Mouse (Mus musculus) lung, embryonic 16.5 days (tissue): ENCODE results near the gene Elof1. TPM values are rescaled to one million over a fixed set of nuclear protein-coding genes. Genes with fewer than 3 reads are reported as not detected.
"Not testable (repeated sequence)": the region's sequence is repeated elsewhere in the genome, so short reads cannot be mapped to it uniquely, and the experiment has no call there.

Source experiments
- ATAC-seq: fragments of 200-750 bp; cut with Nextera tagmentation; 2 replicates; pipeline ENCODE4 v1.8.0; 2017; ENCODE audit warnings: low read depth, mild to moderate bottlenecking, moderate library complexity
- H3K27ac ChIP-seq: fragments of 300-500 bp; sonication (generic); 2 replicates; pipeline ENCODE4 v1.5.1; 2014; ENCODE audit warnings: mild to moderate bottlenecking, control low read depth, low read length
- H3K27me3 ChIP-seq: fragments of 300-500 bp; sonication (generic); 2 replicates; pipeline ENCODE4 v1.6.1; 2014; ENCODE audit warnings: low read depth, low read length, mixed read lengths; ENCODE audit not compliant: control insufficient read depth, insufficient read depth
- H3K36me3 ChIP-seq: fragments of 300-500 bp; sonication (generic); 2 replicates; pipeline ENCODE4 v1.6.1; 2014; ENCODE audit warnings: low read length; ENCODE audit not compliant: control insufficient read depth, insufficient read depth
- H3K4me1 ChIP-seq: fragments of 300-500 bp; sonication (generic); replicated peaks from 2 replicates; pipeline ENCODE4 v1.6.1; 2014; ENCODE audit warnings: low read length, mixed read lengths; ENCODE audit not compliant: control insufficient read depth, insufficient read depth
- H3K4me2 ChIP-seq: fragments of 300-500 bp; sonication (generic); 2 replicates; pipeline ENCODE4 v1.6.1; 2014; ENCODE audit warnings: low read depth, low read length, control low read depth
- H3K4me3 ChIP-seq: fragments of 300-500 bp; sonication (generic); 2 replicates; pipeline ENCODE4 v1.5.1; 2014; ENCODE audit warnings: mild to moderate bottlenecking, low read length, control low read depth
- H3K9ac ChIP-seq: fragments of 300-500 bp; sonication (generic); 2 replicates; pipeline ENCODE4 v1.6.1; 2014; ENCODE audit warnings: low read length, control low read depth
- H3K9me3 ChIP-seq: fragments of 300-500 bp; sonication (generic); 2 replicates; pipeline ENCODE4 v1.6.1; 2016; ENCODE audit warnings: low read length; ENCODE audit not compliant: control insufficient read depth
- WGBS: fragments of 180-500 bp; shearing (Covaris S2); extraction: QIAGEN DNeasy Blood & Tissue Kit; methylation state at CpG from one replicate; pipeline ENCODE4 v1.1.7; 2014; 5-methylcytosine and 5-hydroxymethylcytosine counted together
- polyA plus RNA-seq: library from polyadenylated mRNA; unstranded; fragments of >200 nt; fragmentation: Nextera tagmentation; extraction: Ambion mirVana; gene quantifications from 2 replicates; pipeline ENCODE4 v1.2.1, GENCODE M21; 2015

Elof1 gene
- polyA plus RNA-seq, 1 experiment from 2014 or later = 197 TPM

GRCm38 (mm10) chr9:22156497-22157245 lies 39.7 kb upstream of the Elof1 start, which contains the start of gene Pigyl:
Gene Pigyl (plus strand): TSS chr9:22156846.
- peak; percentile 99 for ATAC-seq

DNA sequence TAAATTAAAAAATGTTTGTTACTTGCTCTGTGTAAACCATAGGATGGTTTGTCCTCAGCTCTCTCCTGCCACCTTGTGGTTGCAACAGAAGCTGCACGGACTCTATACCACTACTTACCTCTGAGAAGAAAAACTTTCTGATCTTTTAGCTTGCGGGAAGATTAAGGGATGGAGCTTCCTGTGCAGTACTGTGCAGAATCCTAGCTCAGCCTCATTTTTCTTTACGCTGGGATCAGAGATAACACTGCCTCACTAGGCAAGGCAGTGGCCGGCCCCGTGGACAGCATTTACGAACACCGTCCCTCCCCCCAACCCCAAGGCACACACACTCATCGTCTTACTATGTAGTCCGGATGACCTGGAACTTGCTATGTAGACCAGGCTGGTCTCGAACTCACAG lies 38.6 kb upstream of the Elof1 start:
- H3K4me3 ChIP-seq = peak overlapping the region; percentile 77

More at GRCm38 (mm10) chr9:22156497-22157245, 39.7 kb upstream of the Elof1 start, which contains the start of gene Pigyl:
- H3K4me2 ChIP-seq = peak within 1 kb of the TSS; percentile 89
- H3K9me3 ChIP-seq = no peaks in the 10 kb centered on the region
- peak within 1 kb of the TSS; percentile 77 for H3K4me3 ChIP-seq
- 1% methylated on average over 65 of the region's 65 CpGs for WGBS
- H3K9ac ChIP-seq = peak within 1 kb of the TSS; percentile 90
- H3K36me3 ChIP-seq = peaks cover 2% of the 10 kb centered on the region; the same call in 1 of the 2 replicates
- peak within 1 kb of the TSS; percentile 92 for H3K27ac ChIP-seq
- H3K27me3 ChIP-seq = no peaks in the 10 kb centered on the region
- peaks cover 14% of the 10 kb centered on the region for H3K4me1 ChIP-seq

GRCm38 (mm10) chr9:22153810-22154209 lies 36.8 kb upstream of the Elof1 start:
- Histone ChIP-seq H3K9ac (no peak overlapping the region), H3K4me1 (peaks cover 14% of the 10 kb centered on the region), H3K4me2 (no peak overlapping the region), H3K9me3 (no peaks in the 10 kb centered on the region), H3K4me3 (no peak overlapping the region), H3K36me3 (peaks cover 2% of the 10 kb centered on the region; the same call in 1 of the 2 replicates), H3K27ac (no peak overlapping the region), H3K27me3 (no peaks in the 10 kb centered on the region)
- WGBS = 85% methylated on average over 3 of the region's 3 CpGs
- ATAC-seq = no peak

More for the DNA sequence above, 38.6 kb upstream of the Elof1 start:
- 14% methylated on average over 10 of the region's 10 CpGs for WGBS
- peaks cover 14% of the 10 kb centered on the region for H3K4me1 ChIP-seq
- H3K36me3 ChIP-seq = peaks cover 2% of the 10 kb centered on the region; the same call in 1 of the 2 replicates
- H3K9me3 ChIP-seq = no peaks in the 10 kb centered on the region
- H3K9ac ChIP-seq = peak overlapping the region; percentile 54; the same call in 1 of the 2 replicates
- H3K27me3 ChIP-seq = no peaks in the 10 kb centered on the region
- peak; percentile 10; the same call in 1 of the 2 replicates for ATAC-seq
- peak overlapping the region; percentile 58 for H3K4me2 ChIP-seq
- no peak overlapping the region for H3K27ac ChIP-seq

DNA sequence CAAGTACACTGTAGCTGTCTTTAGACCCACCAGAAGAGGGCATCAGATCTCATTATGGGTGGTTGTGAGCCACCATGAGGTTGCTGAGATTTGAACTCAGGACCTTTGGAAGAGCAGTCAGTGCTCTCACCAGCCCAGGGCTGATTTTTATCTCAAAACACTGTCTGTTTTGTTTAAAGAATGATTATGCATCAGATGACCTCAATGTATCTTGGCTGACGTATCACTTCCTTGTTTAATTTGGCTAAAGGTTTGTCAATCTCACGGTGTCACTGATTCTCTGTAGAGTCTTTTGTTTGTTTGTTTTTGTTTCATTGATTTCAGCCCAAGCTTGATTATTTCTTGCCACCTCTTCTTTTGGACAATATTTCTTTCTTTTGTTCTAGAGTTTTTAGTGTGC lies 34.0 kb upstream of the Elof1 start:
- Histone ChIP-seq H3K27ac (no peak overlapping the region), H3K9ac (no peak overlapping the region), H3K9me3 (peaks cover 3% of the 10 kb centered on the region; the same call in 1 of the 2 replicates), H3K4me2 (no peak overlapping the region), H3K4me1 (peaks cover 3% of the 10 kb centered on the region; the same call in 1 of the 2 replicates), H3K4me3 (no peak overlapping the region), H3K36me3 (no peaks in the 10 kb centered on the region), H3K27me3 (no peaks in the 10 kb centered on the region)
- WGBS = 66% methylated on average over 2 of the region's 2 CpGs
- no peak for ATAC-seq

GRCm38 (mm10) chr9:22150249-22150693 lies 33.3 kb upstream of the Elof1 start:
- not testable (repeated sequence) for H3K9ac ChIP-seq, H3K9me3 ChIP-seq, H3K27ac ChIP-seq, H3K27me3 ChIP-seq, H3K4me1 ChIP-seq, H3K36me3 ChIP-seq, H3K4me2 ChIP-seq, H3K4me3 ChIP-seq, ATAC-seq
- WGBS = 78% methylated on average over 7 of the region's 7 CpGs

- Histone ChIP-seq H3K4me3 (no peak overlapping the region), H3K4me2 (no peak overlapping the region), H3K27ac (no peak overlapping the region), H3K27me3 (no peaks in the 10 kb centered on the region), H3K36me3 (no peaks in the 10 kb centered on the region), H3K9me3 (peaks cover 3% of the 10 kb centered on the region; the same call in 1 of the 2 replicates), H3K4me1 (no peaks in the 10 kb centered on the region), H3K9ac (no peak overlapping the region)
- 65% methylated on average over 20 of the region's 20 CpGs for WGBS
- ATAC-seq = no peak
Measured at GRCm38 (mm10) chr9:22149426-22150248, 32.7 kb upstream of the Elof1 start.

- no peak overlapping the region for H3K9ac ChIP-seq
- no peak overlapping the region for H3K4me2 ChIP-seq
- WGBS = 82% methylated on average over 6 of the region's 8 CpGs
- H3K36me3 ChIP-seq = no peaks in the 10 kb centered on the region
- ATAC-seq = no peak
- H3K4me3 ChIP-seq = no peak overlapping the region
- H3K9me3 ChIP-seq = peaks cover 3% of the 10 kb centered on the region; the same call in 1 of the 2 replicates
- no peaks in the 10 kb centered on the region for H3K27me3 ChIP-seq
- H3K27ac ChIP-seq = no peak overlapping the region
- no peaks in the 10 kb centered on the region for H3K4me1 ChIP-seq
Measured at GRCm38 (mm10) chr9:22144304-22144965, 27.5 kb upstream of the Elof1 start.

- no peaks in the 10 kb centered on the region for H3K36me3 ChIP-seq
- H3K4me3 ChIP-seq = no peak overlapping the region
- H3K4me2 ChIP-seq = no peak overlapping the region
- H3K9ac ChIP-seq = no peak overlapping the region
- ATAC-seq = peak; percentile 71
- no peaks in the 10 kb centered on the region for H3K27me3 ChIP-seq
- no peaks in the 10 kb centered on the region for H3K4me1 ChIP-seq
- H3K27ac ChIP-seq = no peak overlapping the region
- H3K9me3 ChIP-seq = peaks cover 3% of the 10 kb centered on the region; the same call in 1 of the 2 replicates
- 51% methylated on average over 17 of the region's 17 CpGs for WGBS
Measured at GRCm38 (mm10) chr9:22143108-22144037, 26.4 kb upstream of the Elof1 start.
